Mouse (Mus musculus) spleen, adult 2 months (tissue): Measurements from ENCODE around the gene Tmem151b.

Experiments used
- CTCF ChIP-seq: fragments of 200-500 bp; IDR thresholded peaks from 2 replicates; pipeline ENCODE4 v1.5.1; 2011; ENCODE audit warnings: mild to moderate bottlenecking, inconsistent platforms; ENCODE audit not compliant: insufficient read depth, insufficient read length, insufficient replicate concordance; ENCODE audit errors: extremely low read depth
- POLR2A ChIP-seq: fragments of 200-500 bp; IDR thresholded peaks from 2 replicates; pipeline ENCODE4 v1.6.1; 2011; ENCODE audit warnings: low read depth, low read length, inconsistent platforms

- TF ChIP-seq POLR2A (no peak), CTCF (no peak)
Observed at GRCm38 (mm10) chr17:45498397-45498796, 51.1 kb downstream of the Tmem151b start.
